Mouse (Mus musculus): ENCODE measurements at regions not wholly inside any gene's neighbourhood (a gene's known extent, or its start where the extent isn't known, plus 50 kb on each side); places are given as distances from the start of the nearest gene placed in this dataset.

DNA sequence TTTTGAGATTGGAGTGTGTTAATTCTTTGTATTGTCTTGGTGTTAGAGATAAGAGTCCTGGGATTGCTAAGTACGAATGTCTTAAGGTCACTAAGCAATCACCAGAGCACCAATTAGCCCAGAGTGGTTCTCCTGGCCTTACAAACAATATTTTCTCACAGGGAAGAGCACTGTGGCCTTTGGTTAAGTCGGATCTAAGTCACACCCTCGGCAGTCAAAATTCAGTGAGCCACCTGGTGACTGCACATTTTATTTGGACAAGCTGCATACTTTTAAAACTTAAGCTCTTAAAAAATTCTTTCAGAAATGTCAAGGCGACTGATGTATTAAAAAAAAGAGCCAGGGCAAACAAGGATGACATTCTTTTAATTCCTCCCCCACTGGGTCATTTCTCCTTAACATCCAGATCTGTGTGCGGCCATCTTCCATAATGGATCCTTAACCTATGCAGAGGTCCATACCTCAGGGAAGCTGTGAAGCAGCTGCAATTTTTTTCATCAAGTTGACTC, 60.9 kb upstream of the Foxa2 start:
- DNase-seq (ENCODE audit: low read depth, low spot score): no peak

DNA sequence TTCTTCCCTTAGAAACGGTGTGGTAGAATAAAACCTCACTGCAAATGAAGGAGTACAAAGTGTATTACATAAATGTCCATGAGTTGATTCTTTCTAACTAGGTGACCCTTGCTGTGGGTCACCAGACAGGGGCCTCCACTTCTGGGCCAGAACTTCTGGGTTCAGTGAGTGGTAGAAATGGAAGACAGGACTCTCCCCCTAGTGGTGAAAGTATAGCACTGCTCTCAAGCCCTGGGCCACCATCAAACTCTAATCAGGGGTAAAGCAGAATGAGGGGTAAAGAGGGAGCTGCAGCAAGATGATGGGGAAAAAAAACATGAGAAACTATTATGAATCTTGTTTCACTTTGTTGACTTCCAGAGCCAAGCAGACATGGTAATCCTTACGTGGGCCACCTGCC, 63.4 kb upstream of the Foxa2 start:
- no peak for DNase-seq (ENCODE audit: low read depth, low spot score)

- no peak for DNase-seq (ENCODE audit: low read depth, low spot score)
These were observed 65.1 kb upstream of the Foxa2 start for GRCm38 (mm10) chr2:148111889-148112288.

- no peak for DNase-seq (ENCODE audit: low read depth, low spot score)
These were observed 66.4 kb upstream of the Foxa2 start for GRCm38 (mm10) chr2:148113184-148113583.

DNA sequence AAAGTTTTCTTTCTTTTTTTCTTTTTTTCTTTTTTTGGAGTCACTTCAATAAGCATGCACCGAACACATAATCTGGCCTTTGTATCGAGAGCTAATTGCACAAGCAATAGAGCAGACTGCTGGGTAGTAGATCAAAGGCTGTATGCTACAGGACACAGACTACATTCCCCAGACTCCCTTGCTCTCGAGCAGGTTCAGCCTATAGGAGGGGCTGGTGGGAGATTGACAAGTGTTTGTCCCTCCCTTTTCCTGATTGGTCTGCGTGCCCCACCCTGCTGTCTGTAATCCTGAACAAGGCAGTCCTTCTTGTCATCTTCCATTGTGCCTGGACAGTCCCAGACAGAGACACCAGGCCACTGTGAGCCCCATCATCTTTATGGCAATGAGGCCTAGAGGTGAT, 67.8 kb upstream of the Foxa2 start:
- no peak for DNase-seq (ENCODE audit: low read depth, low spot score)

DNA sequence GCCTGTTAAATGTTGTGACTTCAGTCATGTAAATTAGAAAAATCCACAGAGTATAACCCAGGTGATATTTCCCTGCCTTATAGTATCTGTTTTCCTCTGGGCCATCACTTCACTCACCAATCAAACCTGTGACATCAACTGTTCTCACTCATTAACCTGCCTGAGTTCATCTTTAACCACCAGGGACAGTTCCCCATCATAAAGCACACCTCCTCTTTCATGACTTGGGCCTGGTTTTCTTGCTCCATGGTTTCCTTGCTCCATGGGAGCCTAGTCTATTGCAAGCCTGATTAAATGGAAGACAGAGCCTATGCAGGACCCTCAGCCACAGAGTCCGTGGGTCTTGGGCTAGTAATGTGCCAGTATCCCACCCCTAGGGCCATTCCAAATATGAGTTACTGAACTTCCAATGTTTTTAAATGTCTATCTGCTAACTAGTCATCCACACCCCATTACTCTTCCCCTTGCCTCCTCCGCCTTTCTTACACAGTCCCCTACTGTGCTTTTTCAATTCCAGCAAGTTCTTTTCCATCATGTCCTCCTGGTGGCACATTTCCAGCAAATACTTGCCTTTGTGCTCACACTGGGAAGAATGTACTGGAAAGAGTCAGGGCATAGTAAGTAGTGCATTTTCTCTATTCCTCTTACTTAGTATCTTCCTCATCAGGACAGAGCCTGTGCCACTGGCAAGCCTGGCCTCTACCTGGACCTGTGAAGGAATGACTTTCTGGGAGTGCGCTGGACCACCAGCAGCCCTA, 69.4 kb upstream of the Foxa2 start:
- DNase-seq (ENCODE audit: low read depth, low spot score): no peak

GRCm38 (mm10) chr2:148117420-148117819, 70.7 kb upstream of the Foxa2 start:
- no peak for DNase-seq (ENCODE audit: low read depth, low spot score)

DNA sequence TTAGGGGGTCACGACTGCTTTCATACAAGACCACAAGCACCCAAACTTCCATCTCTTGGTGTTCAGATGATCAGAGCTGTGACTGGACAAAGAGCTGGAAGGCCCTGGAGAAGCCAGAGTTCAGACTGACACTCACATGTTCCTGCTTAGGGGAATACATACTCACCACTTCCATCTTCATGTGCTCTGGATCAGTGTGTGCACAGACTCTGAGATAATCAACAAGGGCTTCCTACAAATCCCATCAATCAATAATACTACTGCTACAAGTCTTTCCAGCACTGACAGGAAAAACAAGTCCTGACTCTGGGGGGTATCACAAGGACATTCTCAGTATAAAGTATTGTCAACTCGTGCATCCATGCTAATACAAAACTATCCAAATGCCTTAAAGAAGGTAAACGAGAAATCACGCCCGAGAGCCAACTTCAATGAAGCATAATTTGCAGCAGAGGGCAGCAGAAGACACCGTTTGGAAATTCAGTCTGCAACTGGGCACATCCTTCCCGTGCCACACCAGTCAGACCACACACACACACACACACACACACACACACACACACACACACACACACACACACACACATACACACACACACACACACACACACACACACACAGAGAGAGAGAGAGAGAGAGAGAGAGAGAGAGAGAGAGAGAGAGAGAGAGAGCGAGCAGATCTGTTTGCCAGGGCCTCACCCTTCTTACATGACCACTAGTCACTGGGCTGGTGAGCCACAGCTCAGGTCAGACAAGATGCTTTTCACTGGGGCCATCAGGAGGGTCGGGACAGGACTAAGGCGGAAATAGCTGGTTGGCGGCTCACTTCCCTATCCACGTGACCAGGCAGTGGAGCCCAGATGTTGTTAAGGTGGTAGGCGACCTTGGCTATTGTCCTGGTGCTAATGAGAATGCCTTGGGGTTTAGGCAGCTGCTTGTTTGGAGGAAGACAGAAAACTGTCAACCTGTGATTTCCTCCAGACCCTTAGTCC, 75.4 kb upstream of the Foxa2 start:
- no peak for DNase-seq (ENCODE audit: low read depth, low spot score)

DNA sequence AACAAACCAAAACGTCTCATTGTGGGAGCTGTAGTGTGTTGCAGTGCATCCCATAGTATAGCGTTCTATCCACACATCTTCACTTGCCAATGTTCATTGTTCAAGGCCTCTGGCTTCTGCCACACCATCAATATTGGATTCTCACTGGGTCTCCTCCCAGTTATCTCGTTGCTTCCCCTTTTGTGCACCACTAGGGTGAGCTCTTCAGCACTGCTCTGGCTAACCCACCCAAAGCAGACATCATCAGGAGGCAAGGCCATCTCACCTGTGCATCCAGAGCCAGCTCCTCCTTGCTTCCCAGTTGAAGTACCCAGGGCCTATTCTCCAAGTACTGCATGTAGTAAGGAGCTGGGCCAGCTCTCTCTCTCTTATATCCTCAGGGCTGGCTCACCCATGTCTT, 77.0 kb upstream of the Foxa2 start:
- no peak for DNase-seq (ENCODE audit: low read depth, low spot score)

GRCm38 (mm10) chr2:148133811-148134210, 87.0 kb upstream of the Foxa2 start:
- no peak for DNase-seq (ENCODE audit: low read depth, low spot score)

DNA sequence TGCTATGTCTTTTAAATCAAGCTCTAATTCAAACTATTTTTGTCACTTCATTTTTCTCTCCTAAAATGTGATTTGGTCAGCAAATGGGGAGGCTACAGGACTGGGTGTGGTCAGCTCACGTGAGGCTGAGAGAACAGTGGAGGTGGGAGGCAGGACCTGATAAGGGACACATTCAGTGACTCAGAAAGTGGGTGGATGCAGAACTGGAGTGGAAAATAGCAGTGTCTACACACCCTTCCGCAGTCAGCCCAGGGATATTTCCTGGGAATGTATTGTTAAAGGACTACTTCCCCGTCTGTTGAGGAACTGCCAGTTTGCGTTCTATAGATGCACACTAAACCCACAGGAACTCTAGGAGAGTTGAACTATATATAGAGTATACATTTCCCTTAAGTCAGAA, 95.2 kb upstream of the Foxa2 start:
- no peak for DNase-seq (ENCODE audit: low read depth, low spot score)

- no peak for DNase-seq (ENCODE audit: low read depth, low spot score)
These were observed 98.0 kb upstream of the Foxa2 start for GRCm38 (mm10) chr2:148144816-148145215.

DNA sequence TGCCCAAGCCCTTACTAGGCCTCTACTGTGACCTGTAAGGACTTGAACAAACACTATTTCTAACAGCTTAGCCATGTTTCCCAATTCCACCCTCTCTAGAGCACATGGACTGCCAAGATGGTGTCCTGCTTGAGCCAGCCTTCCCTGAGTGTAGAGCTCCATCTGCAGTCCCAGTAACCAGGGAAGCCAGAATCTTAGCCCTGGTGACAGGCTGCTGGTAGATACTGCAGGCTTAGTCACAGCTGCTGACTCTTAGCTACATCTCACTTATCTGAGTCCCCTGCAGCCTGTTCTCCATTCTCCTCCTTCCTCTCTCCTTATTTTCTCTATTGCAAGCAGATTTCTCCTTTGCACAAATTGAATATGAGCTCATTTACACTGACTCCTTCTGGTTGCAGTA, 101.5 kb upstream of the Foxa2 start:
- no peak for DNase-seq (ENCODE audit: low read depth, low spot score)

DNA sequence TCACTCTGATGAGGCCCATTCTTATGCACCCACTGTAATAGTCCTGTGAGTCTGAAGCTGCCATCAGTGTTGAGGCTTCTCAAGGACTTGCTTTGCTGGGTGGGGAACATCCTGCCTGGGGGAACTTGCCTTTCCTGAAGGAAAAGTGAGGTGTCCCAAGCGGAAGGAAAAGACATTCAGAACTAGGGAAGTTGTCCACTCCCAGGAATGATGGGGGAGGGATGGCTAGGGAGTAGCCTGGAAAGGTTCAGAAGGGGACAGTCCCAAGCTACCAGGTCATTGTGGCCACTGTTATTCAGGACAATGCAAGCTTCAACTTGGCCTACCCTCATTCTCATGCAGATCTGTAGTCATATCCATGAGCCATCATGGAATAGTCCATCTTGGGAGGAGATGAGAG, 102.7 kb upstream of the Foxa2 start:
- no peak for DNase-seq (ENCODE audit: low read depth, low spot score)

- no peak for DNase-seq (ENCODE audit: low read depth, low spot score)
These were observed 106.9 kb upstream of the Foxa2 start for GRCm38 (mm10) chr2:148153513-148154271.

DNA sequence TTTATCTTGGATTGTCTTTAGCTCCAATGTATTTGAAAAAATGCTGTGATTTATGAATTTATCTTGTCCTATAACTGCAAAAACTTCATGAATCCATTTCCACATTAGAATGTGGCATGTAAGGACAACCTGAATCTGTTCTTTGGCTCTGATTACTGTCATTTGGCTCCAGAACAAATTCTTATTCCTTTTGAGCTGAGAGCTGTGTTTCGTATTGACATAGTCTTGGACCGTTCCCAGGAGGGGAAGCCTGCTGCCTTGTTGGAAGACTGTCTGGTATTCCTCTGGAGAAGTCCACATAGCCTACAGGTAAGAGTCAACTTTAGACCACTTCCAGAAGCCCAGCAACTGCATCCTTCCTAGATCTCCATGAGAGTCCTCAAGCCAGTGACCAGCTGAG, 109.4 kb upstream of the Foxa2 start:
- no peak for DNase-seq (ENCODE audit: low read depth, low spot score)

DNA sequence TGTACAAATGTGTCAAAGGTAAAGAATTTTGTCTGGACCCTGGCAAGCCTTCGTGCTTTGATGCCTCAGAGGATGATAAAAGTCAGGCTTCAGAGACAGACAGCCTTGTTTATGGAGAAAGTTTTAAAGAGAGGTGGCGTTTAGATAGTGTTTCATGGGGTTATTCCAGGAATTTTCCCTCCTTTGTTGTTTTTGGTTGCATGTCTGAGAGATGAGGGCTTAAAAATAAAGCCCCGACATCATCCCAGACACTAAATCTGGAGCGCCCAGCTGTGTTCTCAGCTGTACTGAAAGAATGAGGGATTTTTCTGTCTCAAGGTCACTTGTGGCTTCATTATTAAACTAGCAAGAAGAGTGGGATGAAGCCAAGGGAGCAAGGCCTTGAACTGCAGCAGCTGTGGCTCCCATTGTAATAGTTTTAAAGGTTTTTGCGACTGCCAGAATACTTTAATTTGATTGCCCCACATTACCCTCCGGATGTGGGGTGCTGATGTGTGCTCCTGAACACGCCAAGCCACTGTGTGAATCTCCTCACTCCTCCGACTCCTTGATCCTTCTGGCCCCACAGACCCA, 112.3 kb upstream of the Foxa2 start:
- no peak for DNase-seq (ENCODE audit: low read depth, low spot score)

DNA sequence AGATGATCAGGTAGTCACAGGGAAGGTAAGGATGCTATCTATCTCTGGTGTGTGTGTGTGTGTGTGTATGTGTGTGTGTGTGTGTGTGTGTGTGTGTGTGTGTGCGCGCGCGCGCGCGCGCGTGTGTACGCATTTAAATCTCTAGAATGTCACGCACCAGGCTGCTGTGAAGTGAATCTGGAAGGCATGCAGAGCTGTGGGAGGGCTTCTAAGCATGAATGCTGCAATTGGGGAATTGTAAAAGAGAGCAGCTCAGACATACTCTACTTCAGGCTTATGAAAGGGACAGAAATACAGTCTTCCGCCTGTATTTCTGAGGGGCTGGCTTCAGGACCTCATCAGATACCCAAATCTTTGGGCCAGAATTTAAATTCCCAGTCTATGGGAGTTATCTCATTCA, 114.2 kb upstream of the Foxa2 start:
- no peak for DNase-seq (ENCODE audit: low read depth, low spot score)

- no peak for DNase-seq (ENCODE audit: low read depth, low spot score)
These were observed 115.2 kb upstream of the Foxa2 start for GRCm38 (mm10) chr2:148161966-148162365.

DNA sequence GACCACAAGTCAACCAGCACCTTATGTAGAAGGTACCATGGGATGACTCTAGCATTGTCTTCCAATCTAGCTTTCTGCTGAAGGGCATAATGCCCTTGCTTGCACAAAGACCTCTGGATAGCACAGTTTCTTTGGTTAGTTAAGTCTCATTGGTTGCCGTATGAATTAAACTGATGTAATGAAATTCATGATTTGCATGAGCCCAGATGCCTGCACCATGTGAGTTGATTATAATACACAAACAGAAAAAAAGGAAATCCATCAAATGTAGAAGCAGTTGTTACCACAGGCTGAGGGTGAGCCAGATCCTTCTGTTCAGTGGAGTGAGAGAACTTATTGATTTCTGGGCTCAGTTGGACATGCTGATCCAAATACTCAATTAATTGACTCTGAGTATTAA, 115.8 kb upstream of the Foxa2 start:
- DNase-seq (ENCODE audit: low read depth, low spot score): no peak

- DNase-seq (ENCODE audit: low read depth, low spot score): no peak
These were observed 124.3 kb upstream of the Foxa2 start for GRCm38 (mm10) chr2:148171113-148171512.

- no peak for DNase-seq (ENCODE audit: low read depth, low spot score)
These were observed 124.9 kb upstream of the Foxa2 start for GRCm38 (mm10) chr2:148171699-148172098.

Data from A20 (cell line).